Mouse (Mus musculus): Measurements from ENCODE around the gene Plekhh3.

DNA sequence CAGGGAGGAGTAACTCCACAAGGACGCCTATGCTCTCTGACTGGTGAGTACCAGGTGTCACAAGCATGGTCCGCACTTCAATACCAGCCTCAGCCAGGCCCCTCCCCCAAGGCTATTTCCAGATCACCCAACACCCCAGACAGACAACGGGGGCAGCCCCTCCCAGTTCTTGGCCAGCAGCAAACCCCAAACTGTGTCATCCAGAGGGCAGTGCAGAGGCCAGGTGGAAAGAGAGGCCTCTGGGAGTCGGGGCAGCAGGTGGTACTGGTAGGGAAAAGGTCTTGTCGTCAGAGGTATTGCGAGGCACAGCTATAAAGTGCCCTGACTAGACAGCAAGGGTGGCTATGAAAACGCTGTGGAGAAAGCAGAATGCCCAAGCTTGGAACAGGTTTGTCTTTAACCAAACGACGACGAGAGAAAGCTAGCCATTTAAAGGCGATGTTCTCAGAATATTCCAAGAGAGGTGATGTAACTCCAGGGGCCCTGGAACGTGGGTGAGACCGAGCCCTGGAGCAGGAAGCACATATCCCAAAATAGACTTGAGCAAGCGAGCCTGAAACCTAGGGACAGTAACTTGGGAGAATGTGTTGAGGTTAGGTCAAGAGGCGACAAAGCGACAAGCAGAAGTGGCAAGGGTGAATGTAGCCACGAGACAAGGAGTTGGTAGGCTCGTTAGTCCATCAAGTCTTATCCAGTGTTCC, 40.9 kb downstream of the Plekhh3 start:
- TF ChIP-seq CTCF (IDR thresholded peaks at IDR 0.05; ENCODE audit: low read depth, low read length) (no peak), POLR2A (IDR thresholded peaks at IDR 0.05; ENCODE audit: borderline replicate concordance, low read depth, low read length) (no peak)
